Mouse (Mus musculus) small intestine, adult 2 months (tissue): ENCODE data around the gene Ercc2.
A peak's percentile ranks its signal among the peaks of the same experiment; 100 is the strongest.

ENCODE experiments used
- CTCF ChIP-seq: fragments of 200-500 bp; IDR thresholded peaks from 2 replicates; pipeline ENCODE4 v1.5.1; 2012; ENCODE audit warnings: low read depth, mild to moderate bottlenecking, control low read depth, inconsistent platforms, low read length, moderate library complexity, mixed read lengths; ENCODE audit not compliant: insufficient replicate concordance, insufficient read length; ENCODE audit errors: extremely low read depth
- POLR2A ChIP-seq: fragments of 200-500 bp; IDR thresholded peaks from 2 replicates; pipeline ENCODE4 v1.6.1; 2012; ENCODE audit warnings: low read depth, mild to moderate bottlenecking, control low read depth, inconsistent platforms, low read length, moderate library complexity

DNA sequence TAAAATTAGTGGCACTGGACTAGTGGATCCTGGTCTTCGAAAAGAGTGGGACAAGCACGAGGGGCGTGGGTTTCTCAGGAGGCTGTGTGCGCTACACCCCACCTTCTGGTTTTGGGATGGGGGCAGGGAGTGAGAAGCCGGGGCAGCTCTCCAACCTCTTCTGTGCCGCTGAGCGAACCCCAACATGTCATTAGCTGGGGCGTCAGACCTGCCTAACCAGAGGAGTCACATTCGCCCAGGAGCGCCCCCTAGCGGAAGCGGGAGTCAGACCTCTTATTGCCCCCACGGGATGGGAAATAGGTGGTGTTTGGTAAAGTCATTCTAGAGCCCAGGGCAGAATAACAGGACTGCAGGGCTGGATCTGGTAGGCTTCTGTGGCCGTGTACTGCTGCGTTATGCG lies 20.1 kb upstream of the Ercc2 start:
- TF ChIP-seq CTCF (peak; percentile 89; the same call in 1 of the 2 replicates), POLR2A (no peak)
